Mouse (Mus musculus): ENCODE data around the gene Gpx4. TPM values are rescaled to one million over a fixed set of nuclear protein-coding genes. Genes with fewer than 3 reads are reported as not detected.
A peak's percentile ranks its signal among the peaks of the same experiment; 100 is the strongest.

The Gpx4 gene
- polyA plus RNA-seq, 1 experiment, result 3,621 TPM

GRCm38 (mm10) chr10:80069251-80069650, 22.3 kb downstream of the Gpx4 start:
- H3K4me3 ChIP-seq (ENCODE audit: insufficient read depth, low read depth, low read length), result no peak overlapping the region
- H3K4me1 ChIP-seq (ENCODE audit: control insufficient read depth, insufficient read depth, insufficient read length, low read length), result peaks cover 33% of the 10 kb centered on the region
- no peak overlapping the region for H3K27ac ChIP-seq (replicated peaks; ENCODE audit: low read depth, low read length)

- H3K4me1 ChIP-seq (ENCODE audit: control insufficient read depth, insufficient read depth, insufficient read length, low read length), result peaks cover 40% of the 10 kb centered on the region
- no peak overlapping the region for H3K4me3 ChIP-seq (ENCODE audit: insufficient read depth, low read depth, low read length)
- H3K27ac ChIP-seq (replicated peaks; ENCODE audit: low read depth, low read length), result no peak overlapping the region
These were observed 23.0 kb downstream of the Gpx4 start for GRCm38 (mm10) chr10:80069948-80070450.

GRCm38 (mm10) chr10:80070837-80071515, 24.0 kb downstream of the Gpx4 start:
- H3K27ac ChIP-seq (replicated peaks; ENCODE audit: low read depth, low read length), result peak overlapping the region; percentile 80
- H3K4me1 ChIP-seq (ENCODE audit: control insufficient read depth, insufficient read depth, insufficient read length, low read length), result peaks cover 44% of the 10 kb centered on the region
- H3K4me3 ChIP-seq (ENCODE audit: insufficient read depth, low read depth, low read length), result no peak overlapping the region

GRCm38 (mm10) chr10:80071516-80071900, 24.5 kb downstream of the Gpx4 start:
- H3K27ac ChIP-seq (replicated peaks; ENCODE audit: low read depth, low read length), result peak overlapping the region; percentile 80
- no peak overlapping the region for H3K4me3 ChIP-seq (ENCODE audit: insufficient read depth, low read depth, low read length)
- peaks cover 45% of the 10 kb centered on the region for H3K4me1 ChIP-seq (ENCODE audit: control insufficient read depth, insufficient read depth, insufficient read length, low read length)

- Histone ChIP-seq H3K4me1 (ENCODE audit: control insufficient read depth, insufficient read depth, insufficient read length, low read length) (peaks cover 45% of the 10 kb centered on the region), H3K27ac (replicated peaks; ENCODE audit: low read depth, low read length) (peak overlapping the region; percentile 49), H3K4me3 (ENCODE audit: insufficient read depth, low read depth, low read length) (no peak overlapping the region)
These were observed 25.9 kb downstream of the Gpx4 start for GRCm38 (mm10) chr10:80072623-80073489.

GRCm38 (mm10) chr10:80074813-80075601, 28.0 kb downstream of the Gpx4 start:
- Histone ChIP-seq H3K4me3 (ENCODE audit: insufficient read depth, low read depth, low read length) (peak overlapping the region; percentile 65), H3K27ac (replicated peaks; ENCODE audit: low read depth, low read length) (peak overlapping the region; percentile 80), H3K4me1 (ENCODE audit: control insufficient read depth, insufficient read depth, insufficient read length, low read length) (peaks cover 45% of the 10 kb centered on the region)

GRCm38 (mm10) chr10:80075924-80076323, 29.0 kb downstream of the Gpx4 start:
- Histone ChIP-seq H3K27ac (replicated peaks; ENCODE audit: low read depth, low read length) (peak overlapping the region; percentile 23; the same call in 1 of the 2 replicates), H3K4me1 (ENCODE audit: control insufficient read depth, insufficient read depth, insufficient read length, low read length) (peaks cover 45% of the 10 kb centered on the region), H3K4me3 (ENCODE audit: insufficient read depth, low read depth, low read length) (no peak overlapping the region)

- H3K27ac ChIP-seq (replicated peaks; ENCODE audit: low read depth, low read length), result no peak overlapping the region
- H3K4me1 ChIP-seq (ENCODE audit: control insufficient read depth, insufficient read depth, insufficient read length, low read length), result peaks cover 43% of the 10 kb centered on the region
- H3K4me3 ChIP-seq (ENCODE audit: insufficient read depth, low read depth, low read length), result no peak overlapping the region
These were observed 29.4 kb downstream of the Gpx4 start for GRCm38 (mm10) chr10:80076386-80076785.

- Histone ChIP-seq H3K4me3 (ENCODE audit: insufficient read depth, low read depth, low read length) (no peak overlapping the region), H3K4me1 (ENCODE audit: control insufficient read depth, insufficient read depth, insufficient read length, low read length) (peaks cover 34% of the 10 kb centered on the region), H3K27ac (replicated peaks; ENCODE audit: low read depth, low read length) (no peak overlapping the region)
These were observed 30.3 kb downstream of the Gpx4 start for GRCm38 (mm10) chr10:80077312-80077711.

GRCm38 (mm10) chr10:80078366-80078765, 31.4 kb downstream of the Gpx4 start:
- Histone ChIP-seq H3K4me3 (ENCODE audit: insufficient read depth, low read depth, low read length) (no peak overlapping the region), H3K4me1 (ENCODE audit: control insufficient read depth, insufficient read depth, insufficient read length, low read length) (peaks cover 24% of the 10 kb centered on the region), H3K27ac (replicated peaks; ENCODE audit: low read depth, low read length) (no peak overlapping the region)

- no peak overlapping the region for H3K4me3 ChIP-seq (ENCODE audit: insufficient read depth, low read depth, low read length)
- H3K4me1 ChIP-seq (ENCODE audit: control insufficient read depth, insufficient read depth, insufficient read length, low read length), result peaks cover 11% of the 10 kb centered on the region
These were observed 33.6 kb downstream of the Gpx4 start for GRCm38 (mm10) chr10:80080396-80081070.

GRCm38 (mm10) chr10:80081075-80081474, 34.1 kb downstream of the Gpx4 start:
- no peak overlapping the region for H3K27ac ChIP-seq (replicated peaks; ENCODE audit: low read depth, low read length)
- no peak overlapping the region for H3K4me3 ChIP-seq (ENCODE audit: insufficient read depth, low read depth, low read length)
- peaks cover 11% of the 10 kb centered on the region for H3K4me1 ChIP-seq (ENCODE audit: control insufficient read depth, insufficient read depth, insufficient read length, low read length)

More at GRCm38 (mm10) chr10:80080396-80081070, 33.6 kb downstream of the Gpx4 start:
- H3K27ac ChIP-seq (replicated peaks; ENCODE audit: low read depth, low read length), result no peak overlapping the region

- peak overlapping the region; percentile 15; the same call in 1 of the 2 replicates for H3K27ac ChIP-seq (replicated peaks; ENCODE audit: low read depth, low read length)
- H3K4me1 ChIP-seq (ENCODE audit: control insufficient read depth, insufficient read depth, insufficient read length, low read length), result peaks cover 32% of the 10 kb centered on the region
- H3K4me3 ChIP-seq (ENCODE audit: insufficient read depth, low read depth, low read length), result no peak overlapping the region
These were observed 38.0 kb downstream of the Gpx4 start for GRCm38 (mm10) chr10:80084817-80085487.

- Histone ChIP-seq H3K4me1 (ENCODE audit: control insufficient read depth, insufficient read depth, insufficient read length, low read length) (peaks cover 33% of the 10 kb centered on the region), H3K27ac (replicated peaks; ENCODE audit: low read depth, low read length) (peak overlapping the region; percentile 40), H3K4me3 (ENCODE audit: insufficient read depth, low read depth, low read length) (no peak overlapping the region)
These were observed 39.9 kb downstream of the Gpx4 start for GRCm38 (mm10) chr10:80086847-80087246.
